Mouse (Mus musculus): Measurements from ENCODE around the gene Gdpgp1.

GRCm38 (mm10) chr7:80183969-80184368 is 48.7 kb upstream of the Gdpgp1 start:
- TF ChIP-seq CTCF (IDR thresholded peaks at IDR 0.05; ENCODE audit: low read depth) (no peak), EP300 (optimal IDR thresholded peaks at IDR 0.05) (no peak)
